Mouse (Mus musculus) midbrain, embryonic 14.5 days (tissue): ENCODE measurements at regions not wholly inside any gene's neighbourhood (a gene's known extent, or its start where the extent isn't known, plus 50 kb on each side); places are given as distances from the start of the nearest gene placed in this dataset.

Source experiments
- ATAC-seq: fragments of 200-750 bp; cut with Nextera tagmentation; 2 replicates; pipeline ENCODE4 v1.8.0; 2017; ENCODE audit warnings: moderate number of reproducible peaks, moderate library complexity; ENCODE audit not compliant: low FRiP score, low TSS enrichment
- DNase-seq: peaks from one replicate; pipeline ENCODE4 v3.0.0-alpha.2; 2015
- H3K27ac ChIP-seq: fragments of 300-500 bp; sonication (generic); replicated peaks from 2 replicates; pipeline ENCODE4 v1.5.1; 2014; ENCODE audit warnings: mild to moderate bottlenecking, low read depth, low read length, moderate library complexity
- H3K27me3 ChIP-seq: fragments of 300-500 bp; sonication (generic); 2 replicates; pipeline ENCODE4 v1.6.1; 2014; ENCODE audit warnings: low read length, control low read depth, mixed read lengths; ENCODE audit not compliant: control insufficient read depth, insufficient read depth
- H3K36me3 ChIP-seq: fragments of 300-500 bp; sonication (generic); 2 replicates; pipeline ENCODE4 v1.6.1; 2014; ENCODE audit warnings: low read length, control low read depth; ENCODE audit not compliant: control insufficient read depth, insufficient read depth
- H3K4me1 ChIP-seq: fragments of 300-500 bp; sonication (generic); 2 replicates; pipeline ENCODE4 v1.6.1; 2014; ENCODE audit warnings: mild to moderate bottlenecking, antibody characterized with exemption, low read length, control low read depth; ENCODE audit not compliant: control insufficient read depth, insufficient read depth
- H3K4me2 ChIP-seq: fragments of 300-500 bp; sonication (generic); 2 replicates; pipeline ENCODE4 v1.6.1; 2014; ENCODE audit warnings: mild to moderate bottlenecking, low read length, moderate library complexity
- H3K4me3 ChIP-seq: fragments of 300-500 bp; sonication (generic); replicated peaks from 2 replicates; pipeline ENCODE4 v1.5.1; 2014; ENCODE audit warnings: low read depth, low read length
- H3K9ac ChIP-seq: fragments of 300-500 bp; sonication (generic); replicated peaks from 2 replicates; pipeline ENCODE4 v1.6.1; 2014; ENCODE audit warnings: mild to moderate bottlenecking, low read length, moderate library complexity
- H3K9me3 ChIP-seq: fragments of 300-500 bp; sonication (generic); 2 replicates; pipeline ENCODE4 v1.6.1; 2016; ENCODE audit warnings: low read length, control low read depth, mixed read lengths; ENCODE audit not compliant: control insufficient read depth
- WGBS: fragments of 180-500 bp; shearing (Covaris S2); extraction: QIAGEN DNeasy Blood & Tissue Kit; methylation state at CpG from one replicate; pipeline ENCODE4 v1.1.7; 2014; 5-methylcytosine and 5-hydroxymethylcytosine counted together

DNA sequence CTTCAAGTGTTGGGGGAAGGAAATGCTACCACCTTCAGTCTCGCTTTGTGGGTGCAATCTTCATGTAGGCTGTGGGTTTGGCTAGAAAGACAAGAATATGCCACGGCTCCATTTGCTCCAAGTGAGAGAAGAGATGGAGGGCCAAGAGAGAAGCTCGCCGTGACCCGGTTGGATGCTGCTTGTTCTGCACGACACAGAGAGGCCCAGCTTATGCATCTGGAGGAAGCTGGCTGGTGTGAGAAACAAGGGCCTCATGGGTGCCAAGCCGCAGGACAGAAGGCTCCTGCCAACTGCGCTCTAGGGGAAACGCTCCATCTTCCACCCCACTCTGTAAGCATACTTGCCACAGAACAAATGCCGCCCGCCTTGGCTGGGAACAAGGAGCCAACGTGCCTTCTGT is 351.0 kb upstream of the Myt1l start:
- H3K9ac ChIP-seq: no peak overlapping the region
- peaks cover 6% of the 10 kb centered on the region for H3K4me1 ChIP-seq
- no peaks in the 10 kb centered on the region for H3K27me3 ChIP-seq
- H3K36me3 ChIP-seq: no peaks in the 10 kb centered on the region
- H3K4me3 ChIP-seq: no peak overlapping the region
- no peak overlapping the region for H3K4me2 ChIP-seq
- ATAC-seq: no peak
- no peak for DNase-seq
- no peaks in the 10 kb centered on the region for H3K9me3 ChIP-seq
- WGBS: 95% methylated on average over 12 of the region's 12 CpGs
- H3K27ac ChIP-seq: no peak overlapping the region

DNA sequence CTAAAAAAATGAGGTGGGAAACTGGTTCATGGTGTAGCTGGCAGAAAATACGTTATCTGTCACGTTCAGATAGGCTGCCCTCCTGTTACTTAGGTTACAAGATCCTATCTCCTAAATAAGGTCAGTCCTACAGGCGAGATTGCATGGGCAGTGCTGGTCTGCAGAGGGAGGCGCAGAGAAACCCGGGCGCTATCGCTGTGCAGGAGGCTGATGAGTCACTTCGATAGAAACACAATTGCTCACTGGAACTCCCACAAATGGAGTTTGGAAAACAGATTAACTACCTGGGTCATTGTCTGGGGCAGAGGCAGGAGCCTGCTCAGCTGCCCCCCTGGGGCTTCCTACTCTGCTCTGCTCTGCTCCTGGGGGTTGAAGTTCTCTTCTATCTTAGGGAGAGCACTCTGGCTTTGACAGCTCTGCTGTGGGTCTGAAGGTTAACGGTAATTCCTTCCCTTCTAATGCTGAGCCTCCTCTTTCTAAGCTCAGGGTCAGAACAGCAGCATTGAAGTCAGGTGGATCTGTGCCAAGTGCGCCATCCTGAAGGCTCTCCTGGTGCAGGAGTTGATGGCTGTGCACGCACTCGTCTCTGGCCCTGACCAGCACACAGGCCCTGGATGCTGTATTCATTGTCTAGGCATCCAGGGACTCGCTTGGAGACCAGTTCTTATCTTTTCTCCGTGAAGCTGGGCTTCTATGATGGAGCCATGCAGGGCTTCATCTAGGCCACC is 349.9 kb upstream of the Myt1l start:
- 65% methylated on average over 14 of the region's 14 CpGs for WGBS
- ATAC-seq (no peak), DNase-seq (peak; percentile 21)
- no peak overlapping the region for H3K9ac ChIP-seq
- H3K36me3 ChIP-seq: no peaks in the 10 kb centered on the region
- peaks cover 6% of the 10 kb centered on the region for H3K4me1 ChIP-seq
- H3K4me3 ChIP-seq: no peak overlapping the region
- H3K27me3 ChIP-seq: no peaks in the 10 kb centered on the region
- no peaks in the 10 kb centered on the region for H3K9me3 ChIP-seq
- H3K27ac ChIP-seq: no peak overlapping the region
- H3K4me2 ChIP-seq: no peak overlapping the region

DNA sequence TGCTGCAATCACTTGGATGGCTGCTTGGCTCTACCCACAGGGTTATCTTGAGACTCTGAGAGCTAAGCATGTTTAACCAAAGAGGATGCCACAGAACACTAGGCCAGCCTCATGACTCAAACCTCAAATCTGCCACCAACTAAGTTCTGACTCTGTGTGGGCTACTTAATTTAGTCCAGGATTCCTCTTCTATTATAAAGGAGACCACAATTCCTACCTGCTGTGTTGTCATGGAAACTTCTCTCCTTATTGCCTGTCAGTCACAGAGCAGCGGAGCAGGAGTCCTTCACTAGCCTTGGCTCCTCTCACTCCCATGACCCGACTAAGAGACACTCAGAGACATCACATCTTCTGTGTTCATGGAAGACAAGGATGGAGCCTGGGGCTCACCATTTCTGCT is 348.8 kb upstream of the Myt1l start:
- no peak overlapping the region for H3K4me3 ChIP-seq
- DNase-seq (peak; percentile 66), ATAC-seq (no peak)
- H3K36me3 ChIP-seq: no peaks in the 10 kb centered on the region
- no peaks in the 10 kb centered on the region for H3K27me3 ChIP-seq
- peaks cover 6% of the 10 kb centered on the region for H3K4me1 ChIP-seq
- no peak overlapping the region for H3K4me2 ChIP-seq
- H3K27ac ChIP-seq: no peak overlapping the region
- WGBS: 17% methylated on average over 2 of the region's 2 CpGs
- H3K9ac ChIP-seq: no peak overlapping the region
- no peaks in the 10 kb centered on the region for H3K9me3 ChIP-seq

DNA sequence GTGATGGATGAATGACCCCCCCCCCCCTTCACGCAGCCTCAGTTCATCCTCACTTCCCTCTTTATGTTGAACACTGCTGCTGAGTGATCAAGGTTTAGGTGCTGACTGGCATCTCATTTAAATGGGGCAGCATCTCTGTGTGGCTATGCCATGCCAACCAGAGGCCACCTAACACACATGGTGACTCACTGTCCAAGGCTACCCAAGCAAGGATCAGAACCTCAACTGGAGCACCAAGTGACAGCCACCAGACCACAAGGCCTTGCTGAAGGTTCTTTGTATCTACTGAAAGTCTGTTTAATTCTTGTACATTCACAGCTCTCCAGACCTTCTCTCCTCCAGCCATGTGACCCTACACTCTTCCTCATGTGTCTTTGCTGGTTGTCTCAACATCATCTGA is 347.6 kb upstream of the Myt1l start:
- ATAC-seq (no peak), DNase-seq (no peak)
- Histone ChIP-seq H3K36me3 (no peaks in the 10 kb centered on the region), H3K27ac (no peak overlapping the region), H3K9me3 (no peaks in the 10 kb centered on the region), H3K4me1 (peaks cover 6% of the 10 kb centered on the region), H3K27me3 (no peaks in the 10 kb centered on the region), H3K4me3 (no peak overlapping the region), H3K9ac (no peak overlapping the region), H3K4me2 (no peak overlapping the region)
- 68% methylated on average over 1 of the region's 1 CpGs for WGBS

DNA sequence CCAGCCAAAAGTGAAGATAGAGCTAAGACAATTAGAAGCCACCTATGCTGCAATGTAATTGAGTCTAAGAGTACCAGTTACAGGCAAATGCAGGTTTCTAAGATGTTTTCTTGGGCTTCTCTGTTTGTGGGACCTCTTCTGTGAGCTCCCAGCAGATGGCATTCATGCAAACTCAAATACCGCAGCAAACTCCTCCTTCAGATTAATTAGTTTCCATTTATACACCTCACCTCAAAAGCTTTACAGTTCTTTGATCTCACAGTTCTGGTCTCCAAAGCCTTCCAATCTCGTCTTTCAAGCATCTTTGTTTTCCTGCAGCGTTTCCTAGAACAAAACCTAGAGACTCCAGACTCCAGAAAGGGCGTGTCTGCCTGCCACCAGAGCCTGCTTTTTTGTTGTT is 340.6 kb upstream of the Myt1l start:
- H3K9ac ChIP-seq: no peak overlapping the region
- no peaks in the 10 kb centered on the region for H3K27me3 ChIP-seq
- ATAC-seq (no peak), DNase-seq (no peak)
- no peaks in the 10 kb centered on the region for H3K9me3 ChIP-seq
- no peak overlapping the region for H3K4me3 ChIP-seq
- no peaks in the 10 kb centered on the region for H3K36me3 ChIP-seq
- no peak overlapping the region for H3K27ac ChIP-seq
- H3K4me1 ChIP-seq: no peaks in the 10 kb centered on the region
- H3K4me2 ChIP-seq: no peak overlapping the region
- 34% methylated on average over 4 of the region's 4 CpGs for WGBS

DNA sequence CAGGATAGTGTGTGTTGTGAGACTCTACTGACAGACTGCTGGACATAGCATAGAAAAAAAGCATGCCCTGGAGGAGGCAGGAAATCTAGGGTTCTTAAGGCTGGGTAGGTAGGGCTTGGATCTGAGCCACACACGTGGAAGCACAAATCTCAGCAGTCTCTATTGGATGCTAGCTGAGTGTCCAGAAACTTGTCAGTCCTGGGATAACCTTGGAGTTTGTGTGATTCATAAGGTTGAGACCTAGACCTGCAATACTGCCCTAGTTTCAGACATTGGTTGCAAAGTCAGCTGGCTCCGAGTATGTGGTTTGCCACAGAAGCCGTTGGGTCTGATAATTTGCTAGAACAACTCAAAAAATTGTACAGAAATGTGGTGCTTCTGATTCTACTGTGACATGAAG is 335.8 kb upstream of the Myt1l start:
- H3K4me3 ChIP-seq: no peak overlapping the region
- H3K27me3 ChIP-seq: no peaks in the 10 kb centered on the region
- WGBS: 93% methylated on average over 3 of the region's 3 CpGs
- H3K9me3 ChIP-seq: no peaks in the 10 kb centered on the region
- no peak overlapping the region for H3K27ac ChIP-seq
- ATAC-seq (no peak), DNase-seq (no peak)
- H3K4me2 ChIP-seq: no peak overlapping the region
- H3K36me3 ChIP-seq: no peaks in the 10 kb centered on the region
- no peak overlapping the region for H3K9ac ChIP-seq
- no peaks in the 10 kb centered on the region for H3K4me1 ChIP-seq

DNA sequence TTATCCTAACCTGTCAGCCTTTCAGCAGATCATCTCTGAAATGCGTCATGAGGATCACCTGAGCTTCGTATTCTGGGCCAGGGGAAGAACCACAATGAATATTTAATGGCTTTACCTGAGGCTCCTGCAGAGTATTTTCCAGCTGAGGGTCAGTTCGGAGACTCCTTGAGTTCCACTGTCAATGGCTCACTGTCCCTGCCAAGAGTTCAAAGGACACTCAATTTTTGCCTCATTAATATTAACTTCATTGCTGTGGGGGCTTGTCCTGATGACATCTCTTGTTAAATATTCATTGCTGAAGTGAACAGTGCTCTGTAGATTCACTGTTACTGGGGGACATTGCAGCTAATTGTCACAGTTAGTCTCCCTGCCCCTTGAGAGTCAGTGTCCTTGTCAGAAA is 316.2 kb upstream of the Myt1l start:
- no peaks in the 10 kb centered on the region for H3K4me1 ChIP-seq
- DNase-seq (no peak), ATAC-seq (no peak)
- no peak overlapping the region for H3K4me2 ChIP-seq
- H3K36me3 ChIP-seq: no peaks in the 10 kb centered on the region
- H3K9ac ChIP-seq: no peak overlapping the region
- no peaks in the 10 kb centered on the region for H3K27me3 ChIP-seq
- H3K4me3 ChIP-seq: no peak overlapping the region
- no peak overlapping the region for H3K27ac ChIP-seq
- no peaks in the 10 kb centered on the region for H3K9me3 ChIP-seq
- WGBS: 65% methylated on average over 3 of the region's 3 CpGs

DNA sequence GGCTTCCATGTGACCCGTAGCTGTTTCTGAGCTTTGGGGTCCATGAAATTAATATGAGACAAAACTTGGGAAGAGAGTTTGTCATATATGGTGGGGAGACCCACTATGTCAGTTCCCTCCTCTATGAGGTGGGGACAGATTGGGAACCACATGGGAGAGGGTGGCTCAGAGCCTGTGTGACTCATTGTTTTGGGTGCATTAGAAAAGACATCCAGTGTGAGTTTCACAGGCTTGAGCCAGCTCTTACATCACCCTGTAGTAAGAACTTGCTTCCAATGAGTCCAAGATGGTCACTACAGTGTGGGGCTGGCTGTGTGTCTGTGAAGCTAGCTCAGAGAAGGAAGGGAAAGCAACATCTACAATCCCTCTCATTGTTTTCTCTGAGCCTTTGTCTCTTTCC is 314.6 kb upstream of the Myt1l start:
- H3K27ac ChIP-seq: no peak overlapping the region
- H3K4me2 ChIP-seq: no peak overlapping the region
- 86% methylated on average over 1 of the region's 1 CpGs for WGBS
- no peaks in the 10 kb centered on the region for H3K9me3 ChIP-seq
- DNase-seq (no peak), ATAC-seq (no peak)
- no peak overlapping the region for H3K4me3 ChIP-seq
- H3K9ac ChIP-seq: no peak overlapping the region
- no peaks in the 10 kb centered on the region for H3K4me1 ChIP-seq
- no peaks in the 10 kb centered on the region for H3K27me3 ChIP-seq
- H3K36me3 ChIP-seq: no peaks in the 10 kb centered on the region

DNA sequence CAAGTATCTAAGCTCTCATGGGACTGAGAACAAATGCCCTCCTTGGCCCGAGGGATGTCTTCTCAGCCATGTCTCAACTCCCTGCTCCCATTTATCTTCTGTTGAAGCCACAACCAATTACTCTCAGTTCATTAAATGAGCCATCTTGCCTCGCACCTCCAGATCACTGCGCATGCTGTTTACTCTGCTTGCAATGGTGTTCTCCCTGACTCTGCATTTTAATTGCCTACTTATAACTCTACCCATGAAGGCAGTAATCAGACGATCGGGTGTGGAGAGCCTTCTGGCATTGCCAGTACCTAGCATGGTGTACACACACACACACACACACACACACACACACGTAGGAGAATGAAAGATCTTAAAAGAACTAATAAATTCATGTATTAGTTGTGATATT is 306.1 kb upstream of the Myt1l start:
- Histone ChIP-seq H3K4me1 (no peaks in the 10 kb centered on the region), H3K4me3 (no peak overlapping the region), H3K27me3 (no peaks in the 10 kb centered on the region), H3K36me3 (no peaks in the 10 kb centered on the region), H3K4me2 (no peak overlapping the region), H3K9me3 (no peaks in the 10 kb centered on the region), H3K27ac (no peak overlapping the region), H3K9ac (no peak overlapping the region)
- 61% methylated on average over 6 of the region's 6 CpGs for WGBS
- ATAC-seq (no peak), DNase-seq (no peak)
